Mouse (Mus musculus) heart, embryonic 15.5 days (tissue): ENCODE measurements around the gene Ppp6c. TPM values are rescaled to one million over a fixed set of nuclear protein-coding genes. Genes with fewer than 3 reads are reported as not detected.

Experiments used
- polyA plus RNA-seq: library from polyadenylated mRNA; unstranded; fragments of >200 nt; fragmentation: Nextera tagmentation; extraction: Ambion mirVana; gene quantifications from 2 replicates; pipeline ENCODE4 v1.2.1, GENCODE M21; 2015

Ppp6c gene
- polyA plus RNA-seq, 1 experiment from 2014 or later = 46.4 TPM

Other genes starting within 250 kb of the Ppp6c start
- 0.99 and 1.1 TPM in 2 replicates for gene Wdr38, start 229.0 kb downstream of the Ppp6c start, polyA plus RNA-seq
- gene Arpc5l, start 221.1 kb downstream of the Ppp6c start, polyA plus RNA-seq = 78.9 and 88.5 TPM in 2 replicates
- 474 and 613 TPM in 2 replicates for gene Rpl35, start 220.8 kb downstream of the Ppp6c start, polyA plus RNA-seq
- 19.0 and 23.2 TPM in 2 replicates for gene Golga1, start 160.9 kb downstream of the Ppp6c start, polyA plus RNA-seq
- 5.3 and 6.5 TPM in 2 replicates for gene Scai, start 35.7 kb downstream of the Ppp6c start, polyA plus RNA-seq